Mouse (Mus musculus) myocyte (in vitro differentiated cells): ENCODE results near the gene Has3.

Experiments
- CEBPB ChIP-seq: IDR thresholded peaks from 2 replicates; pipeline ENCODE4 v1.6.1; 2011; ENCODE audit warnings: mild to moderate bottlenecking, moderate library complexity; ENCODE audit not compliant: poor library complexity, insufficient read depth, severe bottlenecking
- MAX ChIP-seq: IDR thresholded peaks from one replicate; pipeline ENCODE4 v1.6.1; 2011; ENCODE audit warnings: low read depth, mild to moderate bottlenecking, control low read depth
- POLR2A ChIP-seq: IDR thresholded peaks from one replicate; pipeline ENCODE4 v1.6.1; 2011; ENCODE audit warnings: low read depth, mild to moderate bottlenecking, control low read depth, moderate library complexity; ENCODE audit not compliant: insufficient read length

DNA sequence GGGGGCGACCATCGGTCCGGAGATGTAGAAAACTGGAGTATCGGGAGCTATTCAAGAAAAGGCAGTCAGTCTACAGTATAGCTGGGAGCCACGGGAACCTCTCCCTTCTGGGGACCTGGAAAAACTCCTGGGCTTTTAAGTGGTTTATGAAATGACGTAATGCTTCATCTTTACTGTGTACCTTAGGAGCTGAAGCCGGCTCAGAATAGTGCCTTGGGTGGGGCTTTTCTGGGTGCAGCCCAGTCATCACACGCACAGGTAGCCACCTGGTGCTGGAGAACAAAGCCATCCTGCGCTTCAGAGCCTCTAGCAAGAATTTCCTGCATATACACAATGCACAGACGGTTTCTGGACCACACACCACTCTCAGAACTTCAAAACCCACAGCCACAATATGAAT lies 7.2 kb upstream of the Has3 start:
- TF ChIP-seq MAX (no peak), CEBPB (no peak), POLR2A (no peak)
